Mouse (Mus musculus) stomach, postnatal 0 days (tissue): ENCODE results near the gene Rffl.

ENCODE experiments used
- CTCF ChIP-seq: IDR thresholded peaks from 2 replicates; pipeline ENCODE4 v1.5.1; 2016; ENCODE audit warnings: antibody characterized with exemption, low read depth, mild to moderate bottlenecking, moderate library complexity
- EP300 ChIP-seq: optimal IDR thresholded peaks from 2 replicates; pipeline ENCODE3; 2016; ENCODE audit warnings: antibody characterized with exemption

- TF ChIP-seq CTCF: no peak
- TF ChIP-seq EP300: no peak
Observed at GRCm38 (mm10) chr11:82905816-82906215, 34.8 kb upstream of the Rffl start.
